Mouse (Mus musculus) liver, adult 2 months (tissue): ENCODE data around the gene Gm21304.
"Not testable (repeated sequence)": the region's sequence is repeated elsewhere in the genome, so short reads cannot be mapped to it uniquely, and the experiment has no call there.

ENCODE experiments used
- CTCF ChIP-seq: fragments of 200-500 bp; IDR thresholded peaks from 2 replicates; pipeline ENCODE4 v1.5.1; 2011; ENCODE audit warnings: low read depth, low read length, control low read depth
- POLR2A ChIP-seq: fragments of 200-500 bp; IDR thresholded peaks from 2 replicates; pipeline ENCODE4 v1.6.1; 2011; ENCODE audit warnings: low read length, control low read depth; ENCODE audit not compliant: insufficient read depth; ENCODE audit errors: extremely low read depth

DNA sequence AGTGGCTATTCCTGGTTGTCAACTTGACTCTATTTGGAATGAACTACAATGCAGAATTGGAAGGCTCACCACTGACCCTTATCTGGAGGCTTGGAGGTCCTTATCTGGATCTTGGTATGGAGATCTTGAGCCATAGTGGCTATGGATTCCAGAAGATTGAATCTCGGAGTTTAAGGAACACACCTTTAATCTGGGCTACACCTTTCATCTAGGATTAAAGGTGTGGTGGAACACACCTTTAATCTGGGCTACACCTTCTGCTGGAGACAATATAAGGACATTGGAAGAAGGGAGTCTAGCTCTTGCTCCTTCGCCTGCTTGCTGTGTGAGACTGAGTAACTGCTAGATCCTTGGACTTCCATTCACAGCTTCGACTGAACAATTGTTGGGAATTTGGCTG is 8.6 kb upstream of the Gm21304 start, which contains the start of gene Gm8764:
- not testable (repeated sequence) for TF ChIP-seq CTCF, POLR2A
